Mouse (Mus musculus): Measurements from ENCODE around the gene Dnajc14.

GRCm38 (mm10) chr10:128793258-128793657 is 10.6 kb upstream of the Dnajc14 start:
- TF ChIP-seq CTCF (IDR thresholded peaks at IDR 0.05; ENCODE audit: control insufficient read depth, insufficient read depth, insufficient read length) (no peak), MYOD1 (IDR thresholded peaks at IDR 0.05; ENCODE audit: control insufficient read depth, insufficient read length, low read depth) (no peak)

Data from C2C12 (cell line).